Mouse (Mus musculus) C2C12 (cell line): ENCODE results near the gene Pdzrn3.

Experiments used
- CEBPB ChIP-seq: IDR thresholded peaks from one replicate; pipeline ENCODE4 v1.6.1; 2011; ENCODE audit warnings: low read depth, mild to moderate bottlenecking, control low read depth, moderate library complexity
- CTCF ChIP-seq: IDR thresholded peaks from one replicate; pipeline ENCODE4 v1.5.1; 2011; ENCODE audit not compliant: control insufficient read depth, insufficient read depth, insufficient read length
- USF1 ChIP-seq: IDR thresholded peaks from one replicate; pipeline ENCODE4 v1.6.1; 2011; ENCODE audit warnings: low read depth, mild to moderate bottlenecking, control low read depth, moderate library complexity

DNA sequence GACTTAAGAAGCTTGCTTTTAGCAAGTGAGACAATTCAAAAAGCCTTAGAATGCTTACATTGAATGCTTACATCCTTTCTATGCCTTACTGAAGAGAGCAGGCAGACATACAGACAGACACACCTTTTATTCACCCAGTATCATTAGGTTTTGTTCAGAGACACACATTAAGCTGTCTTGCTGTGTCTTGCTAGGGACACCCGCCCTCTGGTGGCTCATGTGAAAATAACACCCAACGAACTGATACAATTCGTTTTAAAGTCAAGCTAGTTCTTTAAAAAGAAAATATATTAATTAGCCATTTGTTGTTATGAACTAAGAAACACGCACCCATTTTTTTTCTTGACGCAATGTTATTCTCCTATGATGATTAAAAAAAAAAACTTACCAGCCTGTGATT, 180.1 kb downstream of the Pdzrn3 start:
- TF ChIP-seq USF1 (no peak), CEBPB (no peak), CTCF (no peak)
